Mouse (Mus musculus) heart, postnatal 4 days (tissue): ENCODE results near the gene Ncoa3. TPM values are rescaled to one million over a fixed set of nuclear protein-coding genes. Genes with fewer than 3 reads are reported as not detected.

Experiments
- DNase-seq: peaks from one replicate; pipeline ENCODE4 v3.0.0; 2021
- total RNA-seq, 2 experiments: library from RNA; stranded (reverse); gene quantifications; 2 replicates each; pipeline ENCODE4 v1.2.3; 2021

Gene Ncoa3
- total RNA-seq, 2 experiments from 2014 or later = 21.2 to 23.2 TPM

DNA sequence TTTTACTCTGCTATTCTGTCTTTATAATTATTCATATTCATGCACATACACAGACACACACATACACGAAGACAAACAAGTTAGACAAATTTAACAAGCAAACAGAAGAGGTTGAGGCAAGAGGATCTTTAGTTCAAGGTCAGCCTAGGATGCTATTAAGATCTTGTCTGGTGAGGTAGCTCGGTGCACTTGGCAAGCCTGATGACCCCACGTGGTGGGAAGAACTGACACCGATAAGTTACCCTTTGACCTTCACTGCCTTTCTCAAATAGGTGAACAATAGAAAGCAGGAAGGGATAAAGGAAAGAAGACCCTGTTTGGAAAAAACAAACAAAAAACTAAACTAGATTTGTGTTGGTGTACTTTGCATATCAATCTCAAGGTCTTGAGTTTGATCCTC is 10.0 kb downstream of the Ncoa3 start:
- no peak for DNase-seq

DNA sequence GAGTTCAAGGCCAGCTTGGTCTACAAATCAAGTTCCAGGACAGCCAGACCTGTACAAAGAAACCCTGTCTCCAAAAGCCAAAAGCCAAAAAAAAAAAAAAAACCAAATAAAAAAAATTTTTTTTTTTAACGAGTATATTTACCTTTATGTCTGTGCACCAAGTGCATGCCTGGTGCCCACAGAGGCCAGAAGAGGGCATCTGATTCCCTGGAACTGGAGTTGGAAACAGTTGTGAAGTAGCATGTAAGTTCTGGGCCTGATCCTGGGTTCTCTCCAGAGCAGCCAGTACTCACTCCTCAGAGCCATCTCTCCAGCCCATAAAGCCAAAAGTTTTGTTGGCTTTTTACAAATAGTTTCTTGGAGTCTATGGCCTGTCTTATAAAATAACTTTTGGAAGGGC is 10.6 kb downstream of the Ncoa3 start:
- no peak for DNase-seq

DNA sequence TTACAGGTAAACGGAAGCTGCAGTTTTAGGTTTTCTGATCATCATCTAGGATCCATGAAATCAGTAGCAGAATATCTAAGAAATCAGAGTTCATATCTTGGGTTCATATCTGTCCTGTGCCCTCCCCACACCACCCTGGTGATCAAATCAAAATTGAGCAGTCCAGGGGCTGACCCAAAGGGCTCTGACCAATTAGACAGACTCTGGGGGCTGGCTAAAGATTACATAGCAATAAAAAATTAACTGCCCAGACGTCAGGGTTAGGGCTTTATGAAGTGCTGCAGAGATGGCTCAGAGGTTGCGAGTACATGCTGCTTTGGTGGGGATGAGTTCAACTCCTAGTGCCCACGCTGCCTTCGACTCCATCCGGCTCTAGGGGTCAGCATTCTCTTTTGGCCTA is 14.6 kb downstream of the Ncoa3 start:
- DNase-seq = no peak

DNA sequence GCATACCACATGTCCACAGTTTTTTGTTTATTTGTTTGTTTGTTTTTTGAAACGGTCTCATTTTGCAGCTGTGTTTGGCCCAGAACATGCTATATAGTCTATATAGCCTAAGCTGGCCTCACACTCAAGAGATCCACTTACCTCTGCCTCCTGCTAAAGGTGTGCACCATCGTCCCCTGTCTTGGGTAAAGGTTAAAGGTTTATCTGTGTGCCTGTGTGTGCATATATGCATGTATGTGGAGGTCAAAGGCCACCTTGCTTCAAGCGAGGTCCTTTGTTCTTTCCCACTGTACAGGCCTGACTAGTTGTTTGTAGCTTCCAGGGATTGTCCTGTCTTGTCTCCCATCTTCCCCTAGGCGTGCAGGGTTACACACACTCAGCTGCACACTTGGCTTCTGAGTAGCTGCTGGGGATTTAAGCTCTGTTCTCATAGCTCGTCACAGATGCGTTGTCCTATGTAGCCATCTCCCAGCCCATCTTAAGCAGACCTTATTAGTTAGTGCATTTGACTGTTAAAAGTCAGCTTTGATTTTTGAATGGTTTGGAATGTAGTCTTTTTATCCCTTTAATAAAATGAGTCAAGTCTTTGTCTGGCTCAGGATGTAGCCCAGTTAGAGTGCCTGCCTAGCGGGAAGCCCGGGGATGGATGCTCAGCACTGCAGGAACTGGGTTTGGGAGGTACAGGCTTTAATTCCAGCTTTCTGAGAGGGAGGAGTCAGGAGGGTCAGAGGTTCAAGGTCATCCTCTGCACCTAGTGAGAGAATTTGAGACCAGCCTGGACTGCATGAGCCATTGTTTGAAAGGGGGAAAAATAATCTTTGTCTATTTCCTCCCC is 16.3 kb downstream of the Ncoa3 start:
- DNase-seq = no peak

DNA sequence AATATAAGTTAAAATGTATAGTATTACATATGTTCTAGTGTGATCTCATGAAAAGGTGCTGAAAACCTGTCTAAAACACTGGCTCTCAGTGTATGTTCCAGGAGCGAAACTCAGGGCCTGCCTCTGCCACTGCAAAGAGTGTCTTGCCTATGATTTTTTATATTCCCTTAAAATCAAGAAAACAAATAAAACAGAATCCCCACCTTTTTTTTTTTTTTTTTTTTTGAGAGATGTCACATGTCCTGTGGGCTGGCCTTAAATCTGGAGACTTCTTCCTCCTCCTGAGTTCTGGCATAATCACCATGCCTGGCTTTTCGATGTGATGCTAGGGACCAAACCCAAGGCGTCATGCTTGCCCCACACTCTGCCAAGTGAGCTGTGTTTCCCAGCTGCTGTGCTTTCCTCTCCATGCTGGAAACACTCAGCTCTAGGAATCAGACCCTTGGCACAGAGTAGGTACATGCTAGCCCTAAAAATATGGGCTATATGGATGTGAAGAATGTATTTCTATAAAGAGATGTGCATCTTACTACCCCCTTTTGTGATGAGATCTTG is 17.0 kb downstream of the Ncoa3 start:
- peak; percentile 48 for DNase-seq

DNA sequence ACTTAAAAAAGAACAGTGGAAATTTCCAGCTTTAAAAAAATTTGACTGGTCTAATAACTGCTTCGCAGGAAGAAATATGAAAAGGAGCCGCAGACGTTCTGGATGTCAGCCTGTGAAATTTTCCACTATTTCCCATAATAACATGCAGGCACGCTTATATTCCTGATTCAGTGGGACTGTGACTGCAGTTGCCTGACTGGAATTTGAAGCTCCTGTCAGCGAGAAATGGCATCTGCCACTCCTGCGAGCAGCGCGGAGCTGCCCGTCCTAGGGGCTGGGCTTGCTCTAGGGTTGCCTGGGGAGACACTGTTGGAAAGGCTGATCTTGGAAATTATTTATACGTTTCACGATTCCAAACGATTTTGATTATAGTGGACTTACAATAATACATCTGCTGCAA is 17.9 kb downstream of the Ncoa3 start:
- no peak for DNase-seq

DNA sequence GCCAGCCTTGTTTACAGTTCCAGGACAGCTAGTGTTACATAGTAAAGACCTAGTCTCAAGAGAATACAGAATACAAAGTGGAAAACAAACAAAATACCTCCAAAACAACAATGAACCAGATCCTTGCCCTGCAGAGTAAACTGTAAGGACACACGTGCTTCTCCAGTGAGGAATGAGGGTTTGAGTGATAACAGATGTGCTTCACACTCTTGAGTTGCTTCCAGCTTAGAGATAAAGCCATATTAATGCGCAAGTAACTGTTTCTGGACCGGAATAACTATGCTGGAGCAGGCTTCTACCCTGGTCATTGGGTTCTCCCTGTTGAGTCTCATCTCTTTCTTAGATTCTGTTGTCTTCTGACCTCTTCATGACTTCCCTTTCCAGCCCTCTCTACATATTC is 19.0 kb downstream of the Ncoa3 start:
- no peak for DNase-seq

DNA sequence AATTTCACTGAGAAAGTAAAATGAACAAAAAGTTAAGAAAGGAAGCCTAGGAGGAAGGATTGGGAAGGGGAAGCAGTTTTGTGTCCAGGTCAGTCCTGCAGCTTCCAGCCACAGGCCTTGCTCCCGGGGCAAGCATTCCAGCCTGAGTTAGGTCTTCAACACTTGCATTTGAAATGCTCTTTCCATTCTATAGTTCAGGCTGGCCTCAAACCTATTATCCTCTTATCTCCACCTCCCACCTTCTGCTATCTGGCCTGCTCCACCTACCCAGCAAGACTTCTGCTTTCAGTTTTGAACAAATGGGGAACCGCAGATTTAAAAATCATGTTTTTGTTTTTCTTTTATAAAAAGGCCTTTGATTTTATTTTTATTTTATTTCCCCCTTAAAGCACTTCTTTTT is 19.7 kb downstream of the Ncoa3 start:
- DNase-seq = no peak

DNA sequence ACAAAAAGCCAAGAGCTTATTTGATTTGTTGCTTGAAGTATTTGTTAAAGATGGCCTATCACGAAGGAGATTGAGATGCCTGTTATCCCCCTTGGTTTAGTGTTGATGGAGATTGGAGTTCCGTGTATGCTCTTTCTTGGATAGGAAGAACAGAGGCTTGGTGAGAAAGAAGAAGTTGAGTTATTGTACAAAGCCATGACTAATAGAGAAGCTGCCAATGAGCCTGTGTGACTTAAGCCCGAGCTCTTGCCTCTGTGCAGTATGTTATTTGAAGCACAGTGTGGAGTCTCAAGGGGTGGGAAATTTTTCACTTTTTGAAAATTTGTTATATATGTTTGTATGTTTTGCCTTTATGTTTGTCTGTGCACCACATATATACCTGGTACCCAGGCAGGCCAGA is 26.3 kb downstream of the Ncoa3 start:
- no peak for DNase-seq

DNA sequence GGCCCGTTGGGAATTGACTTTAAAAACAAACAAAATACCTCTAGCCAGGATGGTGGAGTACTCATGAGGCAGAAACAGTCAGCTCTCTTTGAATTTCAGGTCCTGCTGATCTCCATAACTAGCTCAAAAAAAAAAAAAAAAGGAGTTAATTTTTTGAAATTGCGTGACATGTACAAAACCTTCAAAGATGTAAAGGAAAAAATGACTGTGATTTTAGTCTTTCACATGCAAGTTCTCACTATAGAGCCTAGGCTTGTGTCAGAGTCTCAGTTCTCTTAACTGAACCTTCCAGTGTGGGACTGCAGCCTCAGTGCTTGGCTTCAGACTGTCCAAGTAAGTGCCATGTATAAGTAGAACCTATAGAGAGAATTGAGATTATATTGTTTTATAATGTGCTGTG is 27.6 kb downstream of the Ncoa3 start:
- DNase-seq = no peak

DNA sequence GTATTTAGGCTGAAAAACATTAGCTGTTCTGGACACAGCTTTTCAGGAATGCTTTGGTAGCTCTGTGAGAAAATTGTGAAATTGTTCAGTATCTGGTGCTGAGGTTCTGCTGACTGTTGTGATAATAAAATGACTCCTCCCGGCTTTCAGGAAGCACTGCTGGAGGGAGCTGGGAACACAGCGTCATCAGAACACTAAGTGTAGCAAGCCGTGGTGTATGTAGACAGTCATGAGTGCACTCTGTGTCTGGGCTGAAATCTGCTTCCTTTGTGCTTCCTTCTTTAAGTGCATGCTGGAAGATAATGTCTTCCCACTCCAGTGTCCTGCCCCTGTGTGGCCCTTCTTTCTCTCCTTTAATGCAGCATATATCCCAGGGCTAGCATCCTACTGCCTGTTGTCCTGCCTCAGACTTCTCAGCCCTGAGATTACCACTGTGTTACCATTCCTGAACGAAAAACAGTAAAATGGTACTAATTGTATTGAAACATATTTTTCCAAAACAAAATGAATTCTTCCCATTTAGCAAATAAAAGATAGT is 28.7 kb downstream of the Ncoa3 start:
- DNase-seq = no peak

DNA sequence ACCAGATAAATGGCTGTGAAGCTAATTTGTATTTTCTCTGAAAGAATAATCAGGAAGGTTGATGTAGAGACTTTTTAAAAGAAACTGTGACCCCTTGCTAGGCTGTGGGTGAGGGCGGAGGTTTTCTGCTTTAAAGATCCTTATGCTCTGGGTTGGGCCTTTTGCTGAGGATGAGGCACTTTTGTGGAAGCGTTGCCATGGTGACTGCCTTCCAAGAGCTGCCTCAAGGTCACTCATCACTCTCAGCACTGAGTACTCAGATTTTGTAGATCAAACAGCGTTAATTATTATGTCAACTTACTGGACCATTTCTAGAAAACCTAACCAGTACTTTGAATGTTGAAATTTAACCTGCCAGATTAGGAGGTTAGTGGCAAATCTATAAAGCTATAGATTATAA is 29.2 kb downstream of the Ncoa3 start:
- no peak for DNase-seq

DNA sequence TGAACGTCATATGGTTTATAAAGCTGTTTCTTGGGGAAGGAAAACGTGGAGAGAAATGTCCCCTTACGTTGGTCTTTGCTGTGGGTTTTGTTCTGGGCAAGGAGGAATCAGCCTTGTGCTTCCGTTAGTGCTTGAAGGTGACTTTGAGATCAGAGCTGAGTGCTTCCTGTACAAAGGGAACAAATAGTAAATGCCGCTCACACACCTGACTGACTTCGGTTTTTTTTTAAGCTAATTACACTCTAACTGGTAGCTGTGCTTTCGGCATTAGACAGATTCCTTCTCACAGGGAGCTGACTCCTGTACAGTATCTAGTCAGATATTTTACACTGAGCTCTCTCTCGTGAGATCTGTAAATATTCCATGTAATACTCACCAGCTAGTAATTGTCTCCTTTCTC is 29.9 kb downstream of the Ncoa3 start:
- no peak for DNase-seq

DNA sequence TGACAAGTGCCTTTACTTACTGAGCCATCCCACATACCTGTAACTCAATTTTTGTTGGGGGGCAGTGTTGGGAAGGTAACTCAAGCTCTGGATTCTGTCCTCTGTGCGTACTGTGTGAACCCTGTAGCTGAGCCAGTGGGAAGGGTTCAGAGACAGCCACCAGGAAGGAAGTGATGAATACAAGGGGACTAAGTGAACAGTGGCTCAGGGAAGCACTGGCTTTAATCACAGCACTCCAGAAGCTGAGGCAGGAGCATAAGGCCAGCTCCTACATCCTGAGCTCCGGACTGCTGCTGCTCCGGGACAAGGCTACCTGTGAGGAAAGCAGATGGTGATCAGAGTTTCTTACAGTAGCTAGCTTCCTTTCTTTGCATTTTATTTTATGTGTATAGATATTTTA is 31.6 kb downstream of the Ncoa3 start:
- no peak for DNase-seq

DNA sequence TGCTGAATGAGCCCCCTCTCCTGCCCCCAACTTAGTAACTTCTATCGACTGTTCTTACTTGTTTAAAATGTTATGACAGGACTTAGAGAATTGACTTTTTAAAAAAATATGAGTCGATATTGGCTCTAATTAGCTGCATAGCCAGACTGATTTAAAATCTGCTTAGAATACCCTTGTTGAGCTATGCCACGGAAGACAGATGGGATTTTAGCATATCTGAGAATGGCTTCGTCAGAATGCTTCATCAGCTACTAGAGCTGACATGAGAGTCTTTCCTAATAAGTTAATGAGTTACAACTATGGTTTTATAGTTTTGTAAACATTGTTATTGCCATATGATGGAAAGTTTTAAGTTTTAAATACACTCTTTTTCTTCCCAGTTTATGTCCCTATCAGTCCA is 32.2 kb downstream of the Ncoa3 start:
- DNase-seq = no peak

DNA sequence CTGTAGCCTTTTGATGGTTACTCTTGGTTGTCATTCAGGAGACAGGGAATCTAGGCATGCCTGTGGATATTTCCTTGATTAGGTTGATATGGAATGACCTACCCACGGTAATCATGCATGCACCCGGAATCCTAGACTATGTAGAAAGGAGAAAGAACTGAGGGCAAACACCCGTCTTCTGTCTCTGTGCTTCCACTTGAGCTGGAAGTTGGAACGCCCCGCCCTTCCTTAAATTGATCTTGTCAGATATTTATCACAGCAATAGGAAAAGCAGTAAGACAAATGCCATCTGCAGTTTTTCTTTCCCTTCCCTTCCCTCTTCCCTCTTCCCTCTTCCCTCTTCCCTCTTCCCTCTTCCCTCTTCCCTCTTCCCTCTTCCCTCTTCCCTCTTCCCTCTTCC is 33.5 kb downstream of the Ncoa3 start:
- DNase-seq = no peak

DNA sequence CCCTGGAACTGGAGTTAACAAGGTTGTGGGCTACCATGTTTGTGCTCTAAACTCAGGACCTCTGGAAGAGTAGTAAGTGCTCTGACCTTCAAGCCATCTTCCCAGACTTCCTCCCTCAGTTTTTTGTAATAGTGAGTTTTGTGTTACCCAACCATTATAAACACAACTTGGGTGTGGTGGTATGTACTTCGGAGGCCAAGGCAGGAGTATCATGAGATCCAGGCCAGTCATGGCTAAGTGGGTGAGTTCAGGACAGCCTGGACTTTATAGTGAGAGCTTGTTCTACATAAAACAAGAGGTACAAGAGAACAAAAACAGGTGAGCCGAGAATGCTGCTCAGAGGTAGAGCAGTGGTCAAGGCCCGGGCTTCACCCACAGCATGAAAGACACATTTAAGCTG is 35.4 kb downstream of the Ncoa3 start:
- DNase-seq = no peak

DNA sequence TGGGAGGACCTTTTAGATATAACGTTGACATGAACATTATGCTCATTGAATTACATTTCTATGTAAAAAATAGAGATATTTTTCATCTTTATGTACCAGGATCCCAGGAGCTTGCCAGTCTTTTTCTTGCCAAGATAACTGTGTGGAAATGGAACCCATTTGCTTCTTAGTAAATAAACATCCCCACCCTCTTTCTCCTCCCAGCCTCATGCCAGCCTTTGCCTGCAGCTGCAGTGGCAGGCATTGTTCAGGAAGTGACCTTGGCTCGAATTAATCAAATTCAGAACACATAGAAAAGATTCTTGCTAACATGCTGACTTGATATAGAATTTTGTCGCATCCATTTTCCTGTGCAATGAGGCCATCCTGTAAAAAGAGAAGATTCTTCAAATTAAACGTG is 36.8 kb downstream of the Ncoa3 start:
- DNase-seq = no peak

DNA sequence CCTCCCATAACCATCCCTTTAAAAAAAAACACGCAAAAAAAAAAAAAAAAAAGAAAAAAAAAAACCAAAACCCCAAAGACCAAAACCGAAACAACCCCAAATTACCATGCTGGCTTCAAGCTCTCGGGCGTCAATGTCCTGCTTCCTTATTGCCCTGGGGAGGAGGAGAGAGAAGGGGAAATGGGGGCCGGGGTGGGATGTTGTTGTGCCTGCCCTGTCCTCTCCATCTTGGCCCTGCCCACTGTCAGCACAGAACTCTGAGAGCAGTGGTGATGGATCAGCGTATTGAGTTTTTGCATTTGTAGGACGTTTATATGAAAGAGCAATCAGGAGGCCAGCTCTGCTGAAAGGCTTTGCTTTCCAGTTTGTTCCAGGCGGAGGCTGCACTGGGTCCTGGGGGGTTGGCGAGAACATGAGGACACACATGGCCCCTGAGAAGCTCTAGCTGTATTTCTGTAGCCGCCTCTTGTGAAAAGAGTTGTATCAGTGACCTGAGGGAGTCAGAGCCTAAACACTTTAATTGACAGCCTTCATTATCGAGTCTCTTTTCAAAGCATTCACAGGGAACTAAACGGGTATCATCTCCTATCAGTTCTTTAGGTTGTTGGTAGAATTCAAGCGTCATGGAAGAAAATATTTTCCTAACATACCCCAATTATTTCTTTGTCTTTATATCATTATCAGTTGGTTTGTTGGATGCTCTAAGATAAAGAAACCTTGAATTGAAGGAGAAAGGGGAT is 38.0 kb downstream of the Ncoa3 start:
- peak; percentile 27 for DNase-seq

DNA sequence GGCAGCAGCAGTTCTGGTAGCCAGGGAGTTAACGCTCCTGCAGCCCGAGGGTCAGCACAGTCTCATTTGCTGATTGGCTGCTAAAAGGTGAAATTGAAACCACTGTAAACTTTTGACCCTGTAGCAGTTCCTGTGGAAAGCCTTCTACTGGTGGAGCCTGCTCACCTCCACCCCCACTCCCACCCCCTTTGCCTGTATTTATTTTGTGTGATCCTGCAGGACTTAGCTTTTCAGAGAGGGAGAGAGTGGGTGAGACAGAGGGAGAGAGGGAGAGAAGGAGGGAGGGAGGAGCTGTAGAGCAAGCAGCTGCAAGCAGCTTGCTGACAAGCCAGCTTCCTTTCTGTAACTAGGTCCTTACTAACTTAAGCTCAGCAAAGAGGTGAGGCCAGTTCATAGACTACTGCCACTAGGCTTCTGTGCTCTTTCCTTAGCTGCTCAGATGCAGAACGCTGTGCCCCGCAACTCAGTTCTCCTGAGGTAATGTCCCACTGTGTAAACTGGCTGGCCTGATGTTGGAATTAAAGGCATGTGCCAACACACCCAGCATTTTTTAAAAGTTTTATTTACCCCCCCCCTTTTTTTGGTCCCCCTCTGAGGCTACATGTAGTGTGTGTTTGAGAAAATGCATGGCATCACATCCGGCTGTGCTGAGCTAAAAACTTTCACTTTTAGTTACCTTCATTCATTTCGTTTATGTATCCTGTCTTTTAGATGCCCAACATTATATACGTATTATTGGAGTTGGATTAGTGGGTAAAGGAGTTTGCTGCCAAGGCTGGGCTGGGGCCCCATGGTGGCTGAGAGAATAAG is 38.9 kb downstream of the Ncoa3 start:
- peak; percentile 61 for DNase-seq

DNA sequence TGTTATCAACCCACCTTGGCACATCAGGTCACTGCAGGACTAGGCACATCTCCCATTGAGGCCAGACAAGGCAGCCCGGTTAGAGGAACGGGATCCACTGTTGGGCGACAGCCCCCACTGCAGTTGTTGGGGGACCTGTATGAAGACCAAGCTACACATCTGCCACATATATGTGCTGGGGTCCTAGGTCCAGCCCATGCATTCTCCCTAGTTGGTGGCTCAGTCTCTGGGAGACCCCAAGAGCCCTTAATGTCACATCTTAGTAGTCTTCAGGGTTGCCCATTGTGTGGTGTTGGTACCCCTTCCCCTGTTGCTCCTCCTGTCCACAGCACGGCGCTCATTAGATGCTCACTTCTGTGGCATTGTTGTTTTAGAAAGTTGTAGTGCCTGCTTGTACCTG is 40.2 kb downstream of the Ncoa3 start:
- no peak for DNase-seq

DNA sequence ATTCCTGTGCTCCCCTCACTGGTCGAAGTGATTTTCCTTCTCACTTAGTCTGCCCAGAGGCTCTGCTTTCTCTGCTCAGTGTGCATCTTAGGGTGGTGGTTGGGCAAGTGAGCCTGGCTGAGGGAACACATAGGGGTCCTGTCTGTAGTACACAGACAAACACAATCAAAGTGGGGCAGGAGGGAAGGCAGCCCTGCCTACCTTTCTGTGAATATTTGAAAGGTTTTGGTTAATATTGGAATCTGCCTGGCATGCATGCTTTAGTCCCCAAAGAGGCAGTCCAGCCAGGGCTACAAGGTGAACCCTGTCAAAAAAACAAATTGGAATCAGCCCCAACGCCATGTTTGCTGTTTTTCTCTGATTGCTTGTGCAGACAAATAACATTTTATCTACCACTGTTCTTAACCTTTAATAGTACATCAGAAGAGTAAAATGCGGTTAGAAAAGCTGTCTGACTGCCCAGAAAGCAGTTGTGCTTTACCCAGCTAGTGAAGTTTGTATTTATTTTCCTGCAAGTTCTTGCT is 42.6 kb downstream of the Ncoa3 start:
- no peak for DNase-seq
